Mouse (Mus musculus): ENCODE measurements around the gene Syt6.

DNA sequence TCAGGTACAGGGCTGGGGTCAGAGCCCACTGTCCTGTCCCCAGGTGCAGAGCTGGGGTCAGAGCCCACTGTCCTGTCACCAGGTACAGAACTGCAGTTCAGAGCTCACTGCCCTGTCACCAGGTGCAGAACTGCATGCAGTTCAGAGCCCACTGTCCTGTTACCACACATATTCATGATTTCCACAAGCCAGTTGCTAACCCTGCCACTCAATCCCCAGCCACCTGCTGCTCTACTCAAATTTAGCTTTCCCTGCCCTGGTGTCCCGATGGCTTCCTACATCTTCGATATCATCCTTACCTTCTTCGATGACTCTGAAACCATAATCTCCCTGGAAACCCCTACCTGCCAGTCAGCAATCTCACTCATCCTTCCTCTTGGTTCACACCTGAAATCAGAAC, 88.4 kb downstream of the Syt6 start:
- no peak for TF ChIP-seq POLR2A (IDR thresholded peaks at IDR 0.05; ENCODE audit: borderline replicate concordance, extremely low read depth, insufficient read depth, insufficient read length, poor library complexity, severe bottlenecking)
- TF ChIP-seq CTCF (IDR thresholded peaks at IDR 0.05; ENCODE audit: borderline replicate concordance, extremely low read depth, insufficient read depth, insufficient read length): no peak

Data from brain, embryonic 14.5 days (tissue).